24 mouse cellular contexts compared by ENCODE assay signal in genomic region chr1:17978086-17978485, GRCm38 (mm10).
A peak's percentile ranks its signal among the peaks of the same experiment; 100 is the strongest.
DNase-seq lines count a peak whose midpoint lies in the region; ATAC-seq and TF ChIP-seq lines count a peak whose summit lies in the region.
"Had no signal": no experiment of that assay in that cellular context is flagged by ENCODE, and none has a peak within 500 bp of the region (broad histone marks: within the 10 kb centered on the region; RNA-seq: fewer than 3 reads in every experiment).

No protein-coding gene starts in this region.

- H3K4me1 ChIP-seq in kidney, postnatal 0 days (replicated peaks; ENCODE audit: insufficient read depth, low read length) = no peaks in the 10 kb centered on the region
- no peaks in the 10 kb centered on the region for H3K4me1 ChIP-seq in midbrain, postnatal 0 days (ENCODE audit: insufficient read depth, low read length)
- no peaks in the 10 kb centered on the region for H3K4me1 ChIP-seq in midbrain, embryonic 13.5 days (replicated peaks)
- 0 out of 4 replicates have a peak, but pooled peaks cover 0 to 2% of the 10 kb centered on the region in 2 experiments for H3K4me1 ChIP-seq in ES-E14 (ENCODE audit: control insufficient read depth in 2 of 2, insufficient read depth in 2 of 2, low read length in 2 of 2, poor library complexity in 1 of 2)
- H3K4me1 ChIP-seq in stomach, postnatal 0 days (replicated peaks; ENCODE audit: control insufficient read depth, insufficient read depth) = no peaks in the 10 kb centered on the region
- H3K4me1 ChIP-seq: forebrain, embryonic 10.5 days; forebrain, embryonic 13.5 days; hindbrain, embryonic 10.5 days had no signal

- H3K36me3 ChIP-seq in kidney, postnatal 0 days (ENCODE audit: insufficient read depth, low read length) = no peaks in the 10 kb centered on the region
- no peaks in the 10 kb centered on the region for H3K36me3 ChIP-seq in midbrain, postnatal 0 days (ENCODE audit: insufficient read depth, low read length)
- no peaks in the 10 kb centered on the region for H3K36me3 ChIP-seq in midbrain, embryonic 13.5 days
- no peaks in the 10 kb centered on the region for H3K36me3 ChIP-seq in ES-E14 (ENCODE audit: control insufficient read depth, insufficient read depth, low read length, poor library complexity, severe bottlenecking)
- H3K36me3 ChIP-seq in stomach, postnatal 0 days (ENCODE audit: control insufficient read depth, insufficient read depth, low read length) = no peaks in the 10 kb centered on the region
- H3K36me3 ChIP-seq: forebrain, embryonic 10.5 days; hindbrain, embryonic 10.5 days had no signal

- H3K27me3 ChIP-seq in kidney, postnatal 0 days (ENCODE audit: insufficient read depth, low read length) = no peaks in the 10 kb centered on the region
- no peaks in the 10 kb centered on the region for H3K27me3 ChIP-seq in midbrain, postnatal 0 days (ENCODE audit: insufficient read depth, low read length)
- H3K27me3 ChIP-seq in midbrain, embryonic 13.5 days = 0 out of 2 replicates have a peak, but pooled peaks cover 15% of the 10 kb centered on the region
- no peaks in the 10 kb centered on the region for H3K27me3 ChIP-seq in stomach, postnatal 0 days (ENCODE audit: control insufficient read depth, insufficient read depth, low read length)
- H3K27me3 ChIP-seq: forebrain, embryonic 13.5 days had no signal

- H3K4me2 ChIP-seq in kidney, postnatal 0 days (ENCODE audit: low read length) = no peak overlapping the region
- no peak overlapping the region for H3K4me2 ChIP-seq in midbrain, postnatal 0 days (ENCODE audit: low read depth, low read length, poor library complexity, severe bottlenecking)
- H3K4me2 ChIP-seq in midbrain, embryonic 13.5 days (replicated peaks) = no peak overlapping the region
- H3K4me2 ChIP-seq in stomach, postnatal 0 days (replicated peaks; ENCODE audit: low read depth) = no peak overlapping the region
- H3K4me2 ChIP-seq: forebrain, embryonic 13.5 days; heart, embryonic 11.5 days; hindbrain, embryonic 14.5 days had no signal

- peak; percentile 18; the same call in 1 of the 2 replicates for TF ChIP-seq CTCF in kidney, postnatal 0 days (IDR thresholded peaks at IDR 0.05; ENCODE audit: low read depth)
- TF ChIP-seq CTCF in midbrain, postnatal 0 days (IDR thresholded peaks at IDR 0.05) = no peak
- 0 out of 2 replicates have a peak, but pooled peaks have one; percentile 14 for TF ChIP-seq CTCF in stomach, postnatal 0 days (IDR thresholded peaks at IDR 0.05; ENCODE audit: low read depth)

- no peak overlapping the region for H3K27ac ChIP-seq in kidney, postnatal 0 days
- no peak overlapping the region for H3K27ac ChIP-seq in midbrain, postnatal 0 days (ENCODE audit: low read depth, low read length)
- H3K27ac ChIP-seq in midbrain, embryonic 13.5 days = no peak overlapping the region
- H3K27ac ChIP-seq in ES-E14 (ENCODE audit: insufficient read depth, low read depth, low read length, poor library complexity, severe bottlenecking) = no peak overlapping the region
- H3K27ac ChIP-seq in stomach, postnatal 0 days (replicated peaks) = no peak overlapping the region
- H3K27ac ChIP-seq: forebrain, embryonic 10.5 days; forebrain, embryonic 13.5 days; gastrocnemius, adult 2 months; hindbrain, embryonic 10.5 days; hindbrain, embryonic 14.5 days had no signal

- no peaks in the 10 kb centered on the region for H3K9me3 ChIP-seq in kidney, postnatal 0 days (replicated peaks; ENCODE audit: low read length)
- no peaks in the 10 kb centered on the region for H3K9me3 ChIP-seq in midbrain, postnatal 0 days (ENCODE audit: low read length)
- no peaks in the 10 kb centered on the region for H3K9me3 ChIP-seq in midbrain, embryonic 13.5 days
- no peaks in the 10 kb centered on the region for H3K9me3 ChIP-seq in ES-E14 (ENCODE audit: control insufficient read depth, insufficient read depth, low read depth, low read length)
- no peaks in the 10 kb centered on the region for H3K9me3 ChIP-seq in stomach, postnatal 0 days (ENCODE audit: control insufficient read depth, low read length)
- H3K9me3 ChIP-seq: forebrain, embryonic 10.5 days; forebrain, embryonic 13.5 days; hindbrain, embryonic 10.5 days had no signal

- 68% methylated on average over 2 of the region's 2 CpGs for WGBS in kidney, postnatal 0 days
- WGBS in midbrain, postnatal 0 days = 81% methylated on average over 2 of the region's 2 CpGs
- WGBS in midbrain, embryonic 13.5 days = 88% methylated on average over 2 of the region's 2 CpGs
- 70% methylated on average over 2 of the region's 2 CpGs for WGBS in stomach, postnatal 0 days

- H3K9ac ChIP-seq in kidney, postnatal 0 days (ENCODE audit: low read depth, low read length) = no peak overlapping the region
- H3K9ac ChIP-seq in midbrain, postnatal 0 days (replicated peaks; ENCODE audit: low read length, poor library complexity, severe bottlenecking) = no peak overlapping the region
- H3K9ac ChIP-seq in midbrain, embryonic 13.5 days (replicated peaks) = no peak overlapping the region
- no peak overlapping the region for H3K9ac ChIP-seq in ES-E14 (ENCODE audit: insufficient read depth, low read depth, low read length, poor library complexity, severe bottlenecking)
- H3K9ac ChIP-seq in stomach, postnatal 0 days (ENCODE audit: low read length) = no peak overlapping the region
- H3K9ac ChIP-seq: forebrain, embryonic 13.5 days; hindbrain, embryonic 14.5 days had no signal

- no peak overlapping the region for H3K4me3 ChIP-seq in kidney, postnatal 0 days (replicated peaks; ENCODE audit: low read depth, low read length)
- H3K4me3 ChIP-seq in midbrain, postnatal 0 days (ENCODE audit: low read depth, low read length) = no peak overlapping the region
- no peak overlapping the region for H3K4me3 ChIP-seq in midbrain, embryonic 13.5 days (replicated peaks)
- no peak overlapping the region for H3K4me3 ChIP-seq in ES-E14 (ENCODE audit: insufficient read depth in 1 of 2, low read depth in 1 of 2, low read length in 2 of 2, poor library complexity in 1 of 2, severe bottlenecking in 1 of 2)
- no peak overlapping the region for H3K4me3 ChIP-seq in stomach, postnatal 0 days (ENCODE audit: low read depth, low read length)
- H3K4me3 ChIP-seq: forebrain, embryonic 10.5 days; forebrain, embryonic 13.5 days; gastrocnemius, adult 2 months; hindbrain, embryonic 10.5 days had no signal

- TF ChIP-seq EP300 in stomach, postnatal 0 days (optimal IDR thresholded peaks at IDR 0.05) = no peak

- in situ Hi-C loops in ES-E14 (cut with MboI; ENCODE audit: low sequenced_read_pairs in 2 of 2, unreplicated experiment in 2 of 2) = loop anchor here in 1 of 2 experiments (25.0 kb wide), 1 partner anchor 134 kb away; no protein-coding TSS in a partner anchor

- ATAC-seq in kidney, postnatal 0 days (replicated peaks; ENCODE audit: low FRiP score, low read depth) = no peak
- 0 out of 2 replicates have a peak, but pooled peaks have one; percentile 20 for ATAC-seq in midbrain, postnatal 0 days (ENCODE audit: low FRiP score)
- no peak for ATAC-seq in midbrain, embryonic 13.5 days
- no peak for ATAC-seq in stomach, postnatal 0 days (ENCODE audit: low FRiP score, low TSS enrichment)
- ATAC-seq: forebrain, embryonic 13.5 days; forebrain, embryonic 16.5 days; intestine, postnatal 0 days had no signal

- DNase-seq in kidney, postnatal 0 days (ENCODE audit: low spot score) = no peak
- no peak for DNase-seq in kidney, postnatal 25 days
- DNase-seq in midbrain, postnatal 0 days (ENCODE audit: low spot score) = no peak
- peak; percentile 24 for DNase-seq in ES-E14 (ENCODE audit: low read depth, low spot score)
- DNase-seq in stomach, postnatal 0 days (ENCODE audit: low spot score) = no peak
- no peak for DNase-seq in cerebellum, postnatal 36 days
- no peak for DNase-seq in frontal cortex, postnatal 14 days (ENCODE audit: low spot score in 2 of 2)
- DNase-seq: adrenal gland, postnatal 14 days; B cell, adult 2 months; cerebellum, adult 11 months; cerebellum, adult 2 months; cerebellum, adult 9-11 months; cerebellum, postnatal 25 days; gastrocnemius, adult 2 months; gastrocnemius, postnatal 14 days; heart, adult 11 months had no signal

TF ChIP-seq in ES-E14, 5 proteins besides CTCF, POLR2A, EP300 and RAD21:
- TF ChIP-seq ZNF384 (IDR thresholded peaks at IDR 0.05; ENCODE audit: low read depth, low read length) (no peak), MAFK (IDR thresholded peaks at IDR 0.05; ENCODE audit: insufficient read depth, low read depth, low read length) (no peak), CHD2 (IDR thresholded peaks at IDR 0.05; ENCODE audit: low read depth, low read length) (no peak), ZC3H11A (IDR thresholded peaks at IDR 0.05; ENCODE audit: borderline replicate concordance, low read depth, low read length) (no peak), HCFC1 (IDR thresholded peaks at IDR 0.05; ENCODE audit: borderline replicate concordance, insufficient read depth, low read length) (no peak)
